Mouse (Mus musculus) lung, postnatal 0 days (tissue): ENCODE results near the gene Fap. TPM values are rescaled to one million over a fixed set of nuclear protein-coding genes. Genes with fewer than 3 reads are reported as not detected.

Experiments
- ATAC-seq: fragments of 200-750 bp; cut with Nextera tagmentation; 2 replicates; pipeline ENCODE4 v1.8.0; 2017; ENCODE audit warnings: moderate library complexity
- DNase-seq: peaks from one replicate; pipeline ENCODE4 v3.0.0-alpha.2; 2016; ENCODE audit warnings: low spot score
- H3K27ac ChIP-seq: fragments of 300-500 bp; sonication (generic); 2 replicates; pipeline ENCODE4 v1.5.1; 2014; ENCODE audit warnings: antibody characterized with exemption, mild to moderate bottlenecking, low read length, mixed read lengths
- H3K27me3 ChIP-seq: fragments of 300-500 bp; sonication (generic); replicated peaks from 2 replicates; pipeline ENCODE4 v1.6.1; 2014; ENCODE audit warnings: low read length, mixed read lengths; ENCODE audit not compliant: insufficient read depth
- H3K36me3 ChIP-seq: fragments of 300-500 bp; sonication (generic); 2 replicates; pipeline ENCODE4 v1.6.1; 2014; ENCODE audit warnings: low read length, mixed read lengths; ENCODE audit not compliant: insufficient read depth
- H3K4me1 ChIP-seq: fragments of 300-500 bp; sonication (generic); 2 replicates; pipeline ENCODE4 v1.6.1; 2014; ENCODE audit warnings: antibody characterized with exemption, low read depth, low read length, mixed read lengths; ENCODE audit not compliant: insufficient read depth
- H3K4me2 ChIP-seq: fragments of 300-500 bp; sonication (generic); replicated peaks from 2 replicates; pipeline ENCODE4 v1.6.1; 2014; ENCODE audit warnings: low read depth, mild to moderate bottlenecking, low read length, moderate library complexity, mixed read lengths
- H3K4me3 ChIP-seq: fragments of 300-500 bp; sonication (generic); 2 replicates; pipeline ENCODE4 v1.5.1; 2014; ENCODE audit warnings: low read depth, low read length
- H3K9ac ChIP-seq: fragments of 300-500 bp; sonication (generic); replicated peaks from 2 replicates; pipeline ENCODE4 v1.6.1; 2014; ENCODE audit warnings: low read depth, mild to moderate bottlenecking
- H3K9me3 ChIP-seq: fragments of 300-500 bp; sonication (generic); 2 replicates; pipeline ENCODE4 v1.6.1; 2016; ENCODE audit warnings: low read length, mixed read lengths
- CTCF ChIP-seq: IDR thresholded peaks from 2 replicates; pipeline ENCODE4 v1.5.1; 2016; ENCODE audit warnings: antibody characterized with exemption, mild to moderate bottlenecking
- EP300 ChIP-seq: IDR thresholded peaks from 2 replicates; pipeline ENCODE4 v1.6.1; 2016; ENCODE audit warnings: antibody characterized with exemption, mild to moderate bottlenecking, control low read depth
- WGBS: fragments of 180-500 bp; shearing (Covaris S2); extraction: QIAGEN DNeasy Blood & Tissue Kit; methylation state at CpG from one replicate; pipeline ENCODE4 v1.1.7; 2014; 5-methylcytosine and 5-hydroxymethylcytosine counted together
- polyA plus RNA-seq: library from polyadenylated mRNA; unstranded; fragments of >200 nt; fragmentation: Nextera tagmentation; extraction: Ambion mirVana; gene quantifications from 2 replicates; pipeline ENCODE4 v1.2.1, GENCODE M21; 2015

The Fap gene
- polyA plus RNA-seq = 0.90 and 1.1 TPM in 2 replicates

GRCm38 (mm10) chr2:62573753-62574159 is at the start of gene Fap:
Gene Fap, minus strand, starts transcription at chr2:62574075.
- H3K27me3 ChIP-seq = no peaks in the 10 kb centered on the region
- DNase-seq = peak; percentile 50

GRCm38 (mm10) chr2:62623024-62623441 is 49.2 kb upstream of the Fap start:
- 59% methylated on average over 8 of the region's 8 CpGs for WGBS
- no peak for ATAC-seq
- DNase-seq = peak; percentile 18

More at GRCm38 (mm10) chr2:62573753-62574159, at the start of gene Fap:
- Histone ChIP-seq H3K9ac (no peak within 1 kb of the TSS), H3K4me2 (peak within 1 kb of the TSS; percentile 28; the same call in 1 of the 2 replicates), H3K27ac (no peak within 1 kb of the TSS), H3K36me3 (no peaks in the 10 kb centered on the region), H3K9me3 (no peaks in the 10 kb centered on the region), H3K4me3 (no peak within 1 kb of the TSS), H3K4me1 (no peaks in the 10 kb centered on the region)
- 63% methylated on average over 12 of the region's 12 CpGs for WGBS
- no peak for TF ChIP-seq CTCF
- TF ChIP-seq EP300 = no peak
- ATAC-seq = no peak

GRCm38 (mm10) chr2:62619679-62620078 is 45.8 kb upstream of the Fap start:
- Histone ChIP-seq H3K9me3 (no peaks in the 10 kb centered on the region), H3K36me3 (0 out of 2 replicates have a peak, but pooled peaks cover 2% of the 10 kb centered on the region), H3K4me1 (no peaks in the 10 kb centered on the region), H3K27me3 (no peaks in the 10 kb centered on the region), H3K27ac (no peak overlapping the region), H3K9ac (no peak overlapping the region), H3K4me2 (no peak overlapping the region), H3K4me3 (no peak overlapping the region)
- 44% methylated on average over 2 of the region's 2 CpGs for WGBS
- no peak for DNase-seq
- no peak for ATAC-seq
- TF ChIP-seq CTCF (no peak), EP300 (no peak)

More at GRCm38 (mm10) chr2:62623024-62623441, 49.2 kb upstream of the Fap start:
- H3K9me3 ChIP-seq = no peaks in the 10 kb centered on the region
- 0 out of 2 replicates have a peak, but pooled peaks cover 2% of the 10 kb centered on the region for H3K36me3 ChIP-seq
- no peak overlapping the region for H3K4me2 ChIP-seq
- H3K27me3 ChIP-seq = no peaks in the 10 kb centered on the region
- no peak overlapping the region for H3K4me3 ChIP-seq
- no peaks in the 10 kb centered on the region for H3K4me1 ChIP-seq
- no peak overlapping the region for H3K9ac ChIP-seq
- TF ChIP-seq CTCF (no peak), EP300 (no peak)
- no peak overlapping the region for H3K27ac ChIP-seq

- Histone ChIP-seq H3K9ac (no peak overlapping the region), H3K4me2 (no peak overlapping the region), H3K27ac (no peak overlapping the region), H3K27me3 (no peaks in the 10 kb centered on the region), H3K9me3 (no peaks in the 10 kb centered on the region), H3K4me1 (no peaks in the 10 kb centered on the region), H3K4me3 (no peak overlapping the region), H3K36me3 (0 out of 2 replicates have a peak, but pooled peaks cover 6% of the 10 kb centered on the region)
- DNase-seq = no peak
- no peak for ATAC-seq
- TF ChIP-seq CTCF (no peak), EP300 (no peak)
- WGBS = 45% methylated on average over 7 of the region's 7 CpGs
Measured at GRCm38 (mm10) chr2:62618934-62619341, 45.1 kb upstream of the Fap start.

GRCm38 (mm10) chr2:62613133-62613532 is 39.3 kb upstream of the Fap start:
- TF ChIP-seq CTCF (no peak), EP300 (no peak)
- Histone ChIP-seq H3K4me2 (no peak overlapping the region), H3K36me3 (0 out of 2 replicates have a peak, but pooled peaks cover 9% of the 10 kb centered on the region), H3K27ac (no peak overlapping the region), H3K9ac (no peak overlapping the region), H3K9me3 (no peaks in the 10 kb centered on the region), H3K4me1 (no peaks in the 10 kb centered on the region), H3K27me3 (no peaks in the 10 kb centered on the region), H3K4me3 (no peak overlapping the region)
- 89% methylated on average over 4 of the region's 4 CpGs for whole genome bisulfite sequencing
- DNase-seq (no peak), ATAC-seq (no peak)

- H3K9me3 ChIP-seq = no peaks in the 10 kb centered on the region
- DNase-seq = no peak
- no peaks in the 10 kb centered on the region for H3K4me1 ChIP-seq
- no peak for TF ChIP-seq EP300
- TF ChIP-seq CTCF = no peak
- no peak overlapping the region for H3K4me2 ChIP-seq
- no peak overlapping the region for H3K4me3 ChIP-seq
- WGBS = 82% methylated on average over 16 of the region's 16 CpGs
- no peaks in the 10 kb centered on the region for H3K27me3 ChIP-seq
- ATAC-seq = no peak
- no peak overlapping the region for H3K9ac ChIP-seq
- H3K36me3 ChIP-seq = 0 out of 2 replicates have a peak, but pooled peaks cover 5% of the 10 kb centered on the region
- no peak overlapping the region for H3K27ac ChIP-seq
Measured at GRCm38 (mm10) chr2:62606205-62606604, 32.3 kb upstream of the Fap start.

- no peak overlapping the region for H3K27ac ChIP-seq
- no peaks in the 10 kb centered on the region for H3K27me3 ChIP-seq
- TF ChIP-seq EP300 = no peak
- no peak overlapping the region for H3K4me3 ChIP-seq
- 0 out of 2 replicates have a peak, but pooled peaks cover 3% of the 10 kb centered on the region for H3K36me3 ChIP-seq
- no peak for ATAC-seq
- no peak overlapping the region for H3K4me2 ChIP-seq
- no peak for DNase-seq
- H3K9me3 ChIP-seq = no peaks in the 10 kb centered on the region
- WGBS = 83% methylated on average over 5 of the region's 5 CpGs
- no peak overlapping the region for H3K9ac ChIP-seq
- no peaks in the 10 kb centered on the region for H3K4me1 ChIP-seq
Measured at GRCm38 (mm10) chr2:62603530-62603929, 29.7 kb upstream of the Fap start.
